Mouse (Mus musculus) CH12.LX (cell line): Measurements from ENCODE around the gene Mybl2.

Experiments used
- CHD2 ChIP-seq: IDR thresholded peaks from 2 replicates; pipeline ENCODE4 v1.6.1; 2011; ENCODE audit warnings: low read length, improper control_type of control experiment
- CTCF ChIP-seq, 2 experiments: IDR thresholded peaks in 1 of 2; conservative IDR thresholded peaks in 1 of 2; 2 replicates each; pipeline ENCODE4 v1.5.1; 2011 to 2012; ENCODE audit warnings: low read depth in 2 of 2, low read length in 2 of 2, improper control_type of control experiment in 1 of 2, inconsistent platforms in 1 of 2, mild to moderate bottlenecking in 1 of 2, moderate library complexity in 1 of 2
- EP300 ChIP-seq: IDR thresholded peaks from 2 replicates; pipeline ENCODE4 v1.6.1; 2011; ENCODE audit warnings: low read length, improper control_type of control experiment
- GABPA ChIP-seq: IDR thresholded peaks from 2 replicates; pipeline ENCODE4 v1.6.1; 2012; ENCODE audit warnings: low read depth, low read length, improper control_type of control experiment, inconsistent platforms; ENCODE audit not compliant: insufficient replicate concordance
- MAFK ChIP-seq: IDR thresholded peaks from 2 replicates; pipeline ENCODE4 v1.6.1; 2011; ENCODE audit warnings: low read length, improper control_type of control experiment; ENCODE audit not compliant: insufficient replicate concordance
- POLR2A ChIP-seq: IDR thresholded peaks from 2 replicates; pipeline ENCODE4 v1.6.1; 2011; ENCODE audit warnings: low read depth, mild to moderate bottlenecking, improper control_type of control experiment, low read length
- RCOR1 ChIP-seq: conservative IDR thresholded peaks from 2 replicates; pipeline ENCODE4 v1.6.1; 2012; ENCODE audit warnings: low read depth, mild to moderate bottlenecking, inconsistent platforms, low read length, improper control_type of control experiment
- TBP ChIP-seq: conservative IDR thresholded peaks from 2 replicates; pipeline ENCODE4 v1.6.1; 2011; ENCODE audit warnings: low read depth, low read length, improper control_type of control experiment
- UBTF ChIP-seq: IDR thresholded peaks from 2 replicates; pipeline ENCODE4 v1.6.1; 2012; ENCODE audit warnings: low read depth, mild to moderate bottlenecking, inconsistent platforms, low read length, improper control_type of control experiment, moderate library complexity
- USF1 ChIP-seq: IDR thresholded peaks from 2 replicates; pipeline ENCODE4 v1.6.1; 2014; ENCODE audit warnings: low read depth, mild to moderate bottlenecking, inconsistent platforms, low read length, improper control_type of control experiment
- USF2 ChIP-seq: conservative IDR thresholded peaks from 2 replicates; pipeline ENCODE4 v1.6.1; 2011; ENCODE audit warnings: low read depth, low read length, improper control_type of control experiment

- TF ChIP-seq USF1, result no peak
- TF ChIP-seq USF2, result no peak
- TF ChIP-seq TBP, result no peak
- no peak for TF ChIP-seq GABPA
- no peak for TF ChIP-seq CTCF (conservative IDR thresholded peaks at IDR 0.05 in 1 of 2, IDR thresholded peaks at IDR 0.05 in 1 of 2; ENCODE audit: low read depth in 2 of 2, low read length in 2 of 2)
- no peak for TF ChIP-seq POLR2A
- no peak for TF ChIP-seq MAFK
- no peak for TF ChIP-seq UBTF
- TF ChIP-seq CHD2, result no peak
- no peak for TF ChIP-seq RCOR1
- no peak for TF ChIP-seq EP300
These were observed 1.7 kb upstream of the Mybl2 start for GRCm38 (mm10) chr2:163052826-163053225.
